Mouse (Mus musculus) cerebellum, adult 18-20 months (tissue): ENCODE results near the gene Rabep2.
A peak's percentile ranks its signal among the peaks of the same experiment; 100 is the strongest.

Experiments used
- DNase-seq, 2 experiments: peaks; one replicate each; pipeline ENCODE4 v3.0.0; 2021

Rabep2 gene

GRCm38 (mm10) chr7:126434726-126435125 is 6.2 kb downstream of the Rabep2 start:
- DNase-seq, result no peak

- DNase-seq, result no peak
Measured at GRCm38 (mm10) chr7:126435801-126436200, 7.2 kb downstream of the Rabep2 start.

GRCm38 (mm10) chr7:126436851-126437250 is 8.3 kb downstream of the Rabep2 start:
- DNase-seq, result peak; percentile 46 to 70

- no peak for DNase-seq
Measured at GRCm38 (mm10) chr7:126440134-126440533, 11.6 kb downstream of the Rabep2 start.

GRCm38 (mm10) chr7:126443997-126444396 is 15.4 kb downstream of the Rabep2 start:
- DNase-seq, result no peak

- DNase-seq, result no peak
Measured at GRCm38 (mm10) chr7:126444536-126444935, 16.0 kb downstream of the Rabep2 start.

- no peak for DNase-seq
Measured at GRCm38 (mm10) chr7:126445104-126445815, 16.7 kb downstream of the Rabep2 start.

GRCm38 (mm10) chr7:126446217-126446616 is 17.7 kb downstream of the Rabep2 start:
- DNase-seq, result no peak

- DNase-seq, result no peak
Measured at GRCm38 (mm10) chr7:126448481-126448880, 19.9 kb downstream of the Rabep2 start.

- no peak for DNase-seq
Measured at GRCm38 (mm10) chr7:126449991-126450390, 21.4 kb downstream of the Rabep2 start.

- DNase-seq, result no peak
Measured at GRCm38 (mm10) chr7:126450641-126451040, 22.1 kb downstream of the Rabep2 start.

- no peak for DNase-seq
Measured at GRCm38 (mm10) chr7:126452244-126452643, 23.7 kb downstream of the Rabep2 start.

- DNase-seq, result no peak
Measured at GRCm38 (mm10) chr7:126453861-126454260, 25.3 kb downstream of the Rabep2 start.

- no peak for DNase-seq
Measured at GRCm38 (mm10) chr7:126455242-126455641, 26.7 kb downstream of the Rabep2 start.

GRCm38 (mm10) chr7:126456382-126457266 is 28.1 kb downstream of the Rabep2 start:
- DNase-seq, result no peak

GRCm38 (mm10) chr7:126458225-126458624 is 29.7 kb downstream of the Rabep2 start:
- no peak for DNase-seq

GRCm38 (mm10) chr7:126458844-126459618 is 30.5 kb downstream of the Rabep2 start:
- no peak for DNase-seq

- DNase-seq, result no peak
Measured at GRCm38 (mm10) chr7:126460623-126461399, 32.3 kb downstream of the Rabep2 start.

GRCm38 (mm10) chr7:126461626-126462025 is 33.1 kb downstream of the Rabep2 start:
- no peak for DNase-seq

GRCm38 (mm10) chr7:126463004-126463403 is 34.4 kb downstream of the Rabep2 start, which contains the start of gene Atp2a1:
Atp2a1 (minus strand) TSS chr7:126463108.
- DNase-seq, result no peak

- DNase-seq, result no peak
Measured at GRCm38 (mm10) chr7:126463547-126463946, 35.0 kb downstream of the Rabep2 start.

- no peak for DNase-seq
Measured at GRCm38 (mm10) chr7:126464121-126464520, 35.6 kb downstream of the Rabep2 start.
